15 mouse cellular contexts compared by ENCODE assay signal in the genomic region with DNA sequence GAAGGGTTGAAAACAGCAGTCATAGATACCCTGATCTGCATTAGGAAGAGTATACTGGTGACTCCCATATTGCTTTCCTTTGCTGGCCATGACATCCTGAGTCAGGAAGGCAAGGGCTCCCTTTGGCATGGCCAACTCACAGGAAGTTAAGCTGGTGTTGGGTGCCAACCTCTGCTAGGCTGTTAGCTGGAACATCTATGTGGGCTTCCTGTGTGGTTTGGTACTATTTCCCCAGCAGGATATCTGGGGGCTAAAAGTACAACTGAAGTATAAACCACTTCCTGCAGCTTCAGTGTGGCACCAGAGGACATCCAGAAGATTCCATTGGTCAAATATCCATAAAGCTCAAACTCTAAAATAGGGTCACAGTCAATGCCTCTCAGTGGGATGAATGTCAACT.
DNase-seq lines count a peak whose midpoint lies in the region; ATAC-seq lines count a peak whose summit lies in the region.
"Had no signal": no experiment of that assay in that cellular context is flagged by ENCODE, and none has a peak within 500 bp of the region (broad histone marks: within the 10 kb centered on the region; RNA-seq: fewer than 3 reads in every experiment).

No protein-coding gene starts in this region.

- H3K4me1 ChIP-seq in hindbrain, embryonic 10.5 days (replicated peaks): no peaks in the 10 kb centered on the region

- DNase-seq in spleen, postnatal 36 days (ENCODE audit: low spot score in 2 of 2): peak; percentile 41 to 53
- no peak for DNase-seq in spleen, adult 12 weeks (ENCODE audit: low spot score)
- DNase-seq in splenic B cell, adult 2 months (ENCODE audit: low read depth, low spot score): peak; percentile 38
- DNase-seq in kidney, adult 18-20 months: no peak
- no peak for DNase-seq in layer of hippocampus, postnatal 14 days (ENCODE audit: low spot score in 2 of 2)
- DNase-seq in hindbrain, embryonic 10.5 days (ENCODE audit: low spot score): no peak
- no peak for DNase-seq in cerebellum, postnatal 14 days
- DNase-seq: adrenal gland, postnatal 25 days; cerebellum, adult 9-10 months; heart, postnatal 14 days; lung, adult 18-20 months; right cerebral cortex, postnatal 14 days had no signal

- H3K4me3 ChIP-seq in hindbrain, embryonic 10.5 days: no peak overlapping the region
- H3K4me3 ChIP-seq: myocyte had no signal

- H3K27me3 ChIP-seq in splenic B cell, adult 2 months (ENCODE audit: control insufficient read depth, insufficient read depth, low read length, poor library complexity, severe bottlenecking): no peaks in the 10 kb centered on the region
- H3K27me3 ChIP-seq in hindbrain, embryonic 10.5 days (ENCODE audit: insufficient read depth, poor library complexity, severe bottlenecking): no peaks in the 10 kb centered on the region

- ATAC-seq in inflammation-experienced regulatory T-cells, adult 6 months: peak; percentile 97
- ATAC-seq: forebrain, embryonic 16.5 days had no signal

- no peaks in the 10 kb centered on the region for H3K9me3 ChIP-seq in hindbrain, embryonic 10.5 days

- H3K36me3 ChIP-seq in splenic B cell, adult 2 months (ENCODE audit: control insufficient read depth, insufficient read depth, low read length, poor library complexity, severe bottlenecking): no peaks in the 10 kb centered on the region
- no peaks in the 10 kb centered on the region for H3K36me3 ChIP-seq in hindbrain, embryonic 10.5 days

- no peak overlapping the region for H3K27ac ChIP-seq in hindbrain, embryonic 10.5 days

Comparison
In these comparisons a context has a peak if more than half of its experiments do, and no peak if none do; other contexts are left out.
1. DNase-seq: peak in spleen, postnatal 36 days (2 of 2) and splenic B cell, adult 2 months (single experiment); none in spleen, adult 12 weeks (single experiment), kidney, adult 18-20 months (single experiment), layer of hippocampus, postnatal 14 days (0 of 2), hindbrain, embryonic 10.5 days (single experiment) and cerebellum, postnatal 14 days (0 of 2).